Mouse (Mus musculus): Measurements from ENCODE around the gene Lama4.
A peak's percentile ranks its signal among the peaks of the same experiment; 100 is the strongest.

The Lama4 gene

GRCm38 (mm10) chr10:38965075-38965781, at the start of gene Lama4:
TSS of gene Lama4 (plus strand) at chr10:38965515.
- peak; percentile 49 for DNase-seq (ENCODE audit: low read depth)

GRCm38 (mm10) chr10:38916027-38916617, 49.2 kb upstream of the Lama4 start:
- DNase-seq (ENCODE audit: low read depth): no peak

- DNase-seq (ENCODE audit: low read depth): peak; percentile 9
Observed at GRCm38 (mm10) chr10:38928940-38929697, 36.2 kb upstream of the Lama4 start.

- DNase-seq (ENCODE audit: low read depth): peak; percentile 14
Observed at GRCm38 (mm10) chr10:38944701-38945100, 20.6 kb upstream of the Lama4 start.

- no peak for DNase-seq (ENCODE audit: low read depth)
Observed at GRCm38 (mm10) chr10:38961920-38962319, 3.4 kb upstream of the Lama4 start.

- no peak for DNase-seq (ENCODE audit: low read depth)
Observed at GRCm38 (mm10) chr10:38964719-38965074, 618 bp upstream of the Lama4 start.

GRCm38 (mm10) chr10:38965857-38966256, 542 bp downstream of the Lama4 start:
- DNase-seq (ENCODE audit: low read depth): no peak

- no peak for DNase-seq (ENCODE audit: low read depth)
Observed at GRCm38 (mm10) chr10:38966646-38967045, 1.3 kb downstream of the Lama4 start.

- no peak for DNase-seq (ENCODE audit: low read depth)
Observed at GRCm38 (mm10) chr10:38968326-38969072, 3.2 kb downstream of the Lama4 start.

GRCm38 (mm10) chr10:38969543-38969942, 4.2 kb downstream of the Lama4 start:
- DNase-seq (ENCODE audit: low read depth): peak; percentile 43

GRCm38 (mm10) chr10:38969975-38970374, 4.7 kb downstream of the Lama4 start:
- DNase-seq (ENCODE audit: low read depth): no peak

GRCm38 (mm10) chr10:38972221-38972946, 7.1 kb downstream of the Lama4 start:
- no peak for DNase-seq (ENCODE audit: low read depth)

- DNase-seq (ENCODE audit: low read depth): peak; percentile 76
Observed at GRCm38 (mm10) chr10:38973016-38973415, 7.7 kb downstream of the Lama4 start.

- no peak for DNase-seq (ENCODE audit: low read depth)
Observed at GRCm38 (mm10) chr10:38978195-38978594, 12.9 kb downstream of the Lama4 start.

- DNase-seq (ENCODE audit: low read depth): no peak
Observed at GRCm38 (mm10) chr10:38979699-38980098, 14.4 kb downstream of the Lama4 start.

- DNase-seq (ENCODE audit: low read depth): no peak
Observed at GRCm38 (mm10) chr10:38980980-38981379, 15.7 kb downstream of the Lama4 start.

- DNase-seq (ENCODE audit: low read depth): peak; percentile 53
Observed at GRCm38 (mm10) chr10:38984358-38985075, 19.2 kb downstream of the Lama4 start.

GRCm38 (mm10) chr10:38986053-38986452, 20.7 kb downstream of the Lama4 start:
- no peak for DNase-seq (ENCODE audit: low read depth)

GRCm38 (mm10) chr10:38992827-38993226, 27.5 kb downstream of the Lama4 start:
- DNase-seq (ENCODE audit: low read depth): no peak

GRCm38 (mm10) chr10:38993632-38994424, 28.5 kb downstream of the Lama4 start:
- DNase-seq (ENCODE audit: low read depth): peak; percentile 73

Measured in NIH3T3 (cell line).